Mouse (Mus musculus) testis, adult 2 months (tissue): ENCODE results near the gene Dlk1.

Source experiments
- CTCF ChIP-seq: fragments of 200-500 bp; IDR thresholded peaks from 2 replicates; pipeline ENCODE4 v1.5.1; 2012; ENCODE audit warnings: low read depth, mild to moderate bottlenecking, inconsistent platforms, low read length, moderate library complexity; ENCODE audit not compliant: control insufficient read depth, insufficient read depth, insufficient replicate concordance
- POLR2A ChIP-seq: fragments of 200-500 bp; IDR thresholded peaks from 2 replicates; pipeline ENCODE4 v1.6.1; 2012; ENCODE audit warnings: low read depth, mild to moderate bottlenecking, inconsistent platforms, low read length, moderate library complexity; ENCODE audit not compliant: control insufficient read depth

GRCm38 (mm10) chr12:109453065-109453997 is 708 bp downstream of the Dlk1 start:
- no peak for TF ChIP-seq CTCF
- no peak for TF ChIP-seq POLR2A
